Mouse (Mus musculus) G1E (cell line): ENCODE results near the gene St8sia1.
"Not testable (repeated sequence)": the region's sequence is repeated elsewhere in the genome, so short reads cannot be mapped to it uniquely, and the experiment has no call there.

Source experiments
- CTCF ChIP-seq: IDR thresholded peaks from 2 replicates; pipeline ENCODE4 v1.5.1; 2012; ENCODE audit warnings: low read depth, low read length, inconsistent platforms, mixed read lengths
- GATA1 ChIP-seq: IDR thresholded peaks from 2 replicates; pipeline ENCODE4 v1.6.1; 2012; ENCODE audit warnings: borderline replicate concordance, low read length, inconsistent platforms, mixed read lengths
- GATA2 ChIP-seq: IDR thresholded peaks from 2 replicates; pipeline ENCODE4 v1.6.1; 2012; ENCODE audit warnings: low read depth, low read length, inconsistent platforms, borderline replicate concordance
- POLR2AphosphoS5 ChIP-seq: IDR thresholded peaks from 2 replicates; pipeline ENCODE4 v1.6.1; 2012; ENCODE audit warnings: low read depth, low read length, inconsistent platforms; ENCODE audit not compliant: insufficient replicate concordance
- TAL1 ChIP-seq: conservative IDR thresholded peaks from 2 replicates; pipeline ENCODE4 v1.6.1; 2012; ENCODE audit warnings: low read depth, low read length, inconsistent platforms, mixed read lengths

DNA sequence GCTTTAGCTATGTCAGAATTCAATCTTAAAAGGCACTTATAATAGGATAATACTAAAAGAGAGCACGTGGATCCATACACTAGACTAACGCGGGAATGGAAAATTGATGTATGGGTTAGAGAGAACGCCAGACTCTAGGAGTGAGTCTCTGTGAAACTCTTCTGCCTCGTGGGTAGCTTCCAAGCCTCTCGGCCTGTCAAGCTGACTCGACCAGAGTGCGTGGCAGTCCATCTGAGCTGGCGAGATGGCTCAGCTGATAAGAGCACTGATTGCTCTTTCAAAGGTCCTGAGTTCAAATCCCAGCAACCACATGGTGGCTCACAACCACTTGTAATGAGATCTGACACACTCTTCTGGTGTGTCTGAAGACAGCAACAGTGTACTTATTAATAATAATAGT is 22.5 kb upstream of the St8sia1 start:
- TF ChIP-seq CTCF, TAL1, GATA1, POLR2AphosphoS5, GATA2: not testable (repeated sequence)
